Mouse (Mus musculus): ENCODE data around the gene Gm4969. TPM values are rescaled to one million over a fixed set of nuclear protein-coding genes. Genes with fewer than 3 reads are reported as not detected.
A peak's percentile ranks its signal among the peaks of the same experiment; 100 is the strongest.

The Gm4969 gene
- total RNA-seq (2014; rRNA removed): 9.4 and 9.6 TPM in 2 replicates
- polyA plus RNA-seq (2015; fragmentation: Nextera tagmentation; extraction: Ambion mirVana): 12.7 and 12.9 TPM in 2 replicates

DNA sequence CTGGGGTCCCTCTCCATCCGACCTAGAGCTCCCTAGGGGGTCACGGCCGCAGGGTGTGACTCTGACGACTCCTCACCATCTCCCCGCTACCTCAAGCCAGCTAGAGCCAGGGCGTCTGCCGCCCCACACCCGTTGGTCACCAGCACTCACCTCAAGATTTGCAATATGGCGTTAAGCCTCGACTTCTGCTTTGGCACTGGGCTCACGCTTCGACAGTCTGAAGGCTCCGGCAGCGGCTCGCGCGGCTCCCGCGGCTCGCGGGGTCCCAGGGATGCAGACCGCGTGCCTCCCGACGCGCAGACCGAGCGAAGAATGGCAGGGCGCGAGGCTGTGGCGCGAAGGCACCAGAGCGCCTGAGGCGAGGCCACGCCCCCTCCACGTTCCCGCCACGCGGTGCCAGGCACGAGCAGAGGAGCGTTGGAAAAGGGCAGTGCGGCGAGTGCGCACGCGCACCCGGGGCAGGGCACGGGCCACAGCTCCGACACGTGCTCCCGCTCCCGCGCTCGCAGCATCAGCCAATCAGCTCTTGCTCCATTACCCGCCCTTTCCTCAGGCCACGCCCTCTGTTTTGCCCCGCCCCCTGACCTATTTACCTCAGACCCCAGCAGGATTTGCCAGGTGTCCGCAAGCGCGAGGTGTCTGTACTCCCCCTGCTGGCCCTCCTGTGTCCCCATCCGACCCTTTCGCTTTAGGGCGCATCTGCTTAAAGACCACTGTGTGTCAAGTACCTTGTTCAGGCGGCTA, at the start of gene Gm4969:
Gm4969 (minus strand) TSS at position 341 of the 744 bp plus-strand sequence.
- Histone ChIP-seq H3K27ac (ENCODE audit: low read depth, low read length) (peak within 1 kb of the TSS; percentile 44), H3K9ac (replicated peaks; ENCODE audit: low read length, poor library complexity, severe bottlenecking) (peak within 1 kb of the TSS; percentile 39)

DNA sequence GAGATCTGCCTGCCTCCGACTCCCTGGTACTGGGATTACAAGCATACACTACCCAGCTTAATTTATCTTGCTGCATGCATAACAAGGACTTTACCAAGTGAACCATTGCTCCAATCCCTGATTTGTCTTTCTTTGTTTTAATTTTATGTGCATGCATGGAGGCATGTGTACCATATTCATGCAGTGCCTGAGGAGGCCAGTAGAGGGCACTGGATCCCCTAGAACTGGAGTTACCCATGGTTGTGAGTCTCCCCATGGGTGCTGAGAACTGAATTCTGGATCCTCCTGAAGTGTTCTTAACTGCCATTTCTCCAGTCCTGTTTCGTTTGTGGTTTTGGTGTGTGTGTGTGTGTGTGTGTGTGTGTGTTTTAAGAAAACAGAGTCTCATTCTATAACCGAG, 48.8 kb upstream of the Gm4969 start:
- DNase-seq (ENCODE audit: low spot score): no peak
- H3K36me3 ChIP-seq (ENCODE audit: insufficient read depth, low read length): no peaks in the 10 kb centered on the region
- no peak overlapping the region for H3K9ac ChIP-seq (replicated peaks; ENCODE audit: low read length, poor library complexity, severe bottlenecking)
- H3K4me3 ChIP-seq (ENCODE audit: low read depth, low read length): no peak overlapping the region
- peak; percentile 43; the same call in 1 of the 2 replicates for TF ChIP-seq CTCF (IDR thresholded peaks at IDR 0.05)
- no peak overlapping the region for H3K27ac ChIP-seq (ENCODE audit: low read depth, low read length)
- 90% methylated on average over 3 of the region's 3 CpGs for WGBS
- no peak overlapping the region for H3K4me2 ChIP-seq (ENCODE audit: low read depth, low read length, poor library complexity, severe bottlenecking)
- ATAC-seq (ENCODE audit: low FRiP score): no peak
- peaks cover 3% of the 10 kb centered on the region; the same call in 1 of the 2 replicates for H3K4me1 ChIP-seq (ENCODE audit: insufficient read depth, low read length)
- no peaks in the 10 kb centered on the region for H3K9me3 ChIP-seq (ENCODE audit: low read length)
- H3K27me3 ChIP-seq (ENCODE audit: insufficient read depth, low read length): peaks cover 9% of the 10 kb centered on the region; the same call in 1 of the 2 replicates

More for the DNA sequence above, at the start of gene Gm4969:
- TF ChIP-seq CTCF (IDR thresholded peaks at IDR 0.05): peak; percentile 61
- no peaks in the 10 kb centered on the region for H3K27me3 ChIP-seq (ENCODE audit: insufficient read depth, low read length)
- H3K36me3 ChIP-seq (ENCODE audit: insufficient read depth, low read length): no peaks in the 10 kb centered on the region
- DNase-seq (ENCODE audit: low spot score) (peak; percentile 91), ATAC-seq (ENCODE audit: low FRiP score) (peak; percentile 82)
- peak within 1 kb of the TSS; percentile 57 for H3K4me2 ChIP-seq (ENCODE audit: low read depth, low read length, poor library complexity, severe bottlenecking)
- no peaks in the 10 kb centered on the region for H3K4me1 ChIP-seq (ENCODE audit: insufficient read depth, low read length)
- no peaks in the 10 kb centered on the region for H3K9me3 ChIP-seq (ENCODE audit: low read length)
- H3K4me3 ChIP-seq (ENCODE audit: low read depth, low read length): peak within 1 kb of the TSS; percentile 35
- WGBS: 15% methylated on average over 59 of the region's 64 CpGs

DNA sequence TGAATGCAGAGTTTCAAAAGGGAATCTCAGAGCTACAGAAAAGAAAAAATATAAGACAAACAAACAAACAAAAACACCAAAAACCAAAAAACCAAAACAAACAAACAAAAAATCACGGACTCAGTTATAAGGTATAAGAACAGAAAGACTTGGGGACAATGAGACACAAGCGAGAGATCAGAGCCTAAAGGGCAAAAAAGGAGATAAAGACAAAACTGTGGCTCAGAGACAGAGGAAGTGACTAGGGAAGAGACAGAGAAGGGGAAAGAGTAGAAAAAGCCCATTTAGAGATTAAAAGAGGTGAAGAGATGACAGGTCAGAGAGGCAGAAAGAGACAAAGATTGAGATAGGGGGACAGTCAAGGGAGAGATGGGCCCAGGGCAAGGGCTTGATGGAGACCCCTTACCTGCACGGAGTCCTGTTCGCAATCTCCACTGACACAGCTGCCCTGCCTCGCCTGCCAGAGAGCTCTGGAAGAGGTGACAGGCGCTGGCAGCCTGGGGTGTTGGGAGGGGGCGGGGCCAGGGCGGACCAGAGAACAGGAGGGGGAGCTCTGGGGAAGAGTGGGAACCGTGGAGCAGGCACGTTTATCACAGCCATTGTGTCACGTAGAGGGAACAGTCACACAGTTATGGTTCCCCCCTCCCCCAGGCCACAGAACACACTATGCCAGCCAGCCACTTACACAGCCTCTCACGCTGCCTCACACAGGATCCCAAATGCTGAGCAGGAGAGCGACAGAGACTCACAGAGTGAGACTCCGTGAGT, 47.7 kb upstream of the Gm4969 start, which contains the start of gene Gipr:
Gipr (minus strand) TSS at position 472 of the 768 bp plus-strand sequence.
- H3K9ac ChIP-seq (replicated peaks; ENCODE audit: low read length, poor library complexity, severe bottlenecking): no peak within 1 kb of the TSS
- 16% methylated on average over 14 of the region's 14 CpGs for WGBS
- peaks cover 3% of the 10 kb centered on the region; the same call in 1 of the 2 replicates for H3K4me1 ChIP-seq (ENCODE audit: insufficient read depth, low read length)
- H3K9me3 ChIP-seq (ENCODE audit: low read length): no peaks in the 10 kb centered on the region
- H3K27me3 ChIP-seq (ENCODE audit: insufficient read depth, low read length): peaks cover 9% of the 10 kb centered on the region; the same call in 1 of the 2 replicates
- peak within 1 kb of the TSS; percentile 20 for H3K4me2 ChIP-seq (ENCODE audit: low read depth, low read length, poor library complexity, severe bottlenecking)
- H3K4me3 ChIP-seq (ENCODE audit: low read depth, low read length): no peak within 1 kb of the TSS
- no peak for DNase-seq (ENCODE audit: low spot score)
- no peaks in the 10 kb centered on the region for H3K36me3 ChIP-seq (ENCODE audit: insufficient read depth, low read length)
- ATAC-seq (ENCODE audit: low FRiP score): no peak
- no peak for TF ChIP-seq CTCF (IDR thresholded peaks at IDR 0.05)
- H3K27ac ChIP-seq (ENCODE audit: low read depth, low read length): no peak within 1 kb of the TSS

DNA sequence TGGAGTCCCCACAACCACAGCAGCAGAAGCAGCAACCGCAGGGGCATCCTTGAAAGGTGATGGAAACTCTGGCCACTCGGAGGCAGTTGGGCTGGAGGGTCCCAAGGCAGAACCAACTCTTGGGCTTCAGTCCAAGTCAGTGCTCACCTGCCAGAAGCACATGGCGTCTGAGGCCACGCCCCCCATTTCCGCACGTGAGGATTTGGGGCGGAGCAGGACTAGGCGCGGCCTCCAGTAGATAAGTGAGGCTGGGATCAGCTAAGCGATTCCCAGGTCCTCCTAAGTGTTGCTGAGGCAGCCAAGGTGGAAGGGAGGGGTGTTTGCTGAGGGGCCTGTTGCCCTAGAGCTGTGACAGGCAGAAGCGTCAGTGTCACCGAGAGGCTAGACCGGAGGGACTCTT, 46.8 kb upstream of the Gm4969 start:
- DNase-seq (ENCODE audit: low spot score) (no peak), ATAC-seq (ENCODE audit: low FRiP score) (no peak)
- Histone ChIP-seq H3K36me3 (ENCODE audit: insufficient read depth, low read length) (no peaks in the 10 kb centered on the region), H3K4me1 (ENCODE audit: insufficient read depth, low read length) (peaks cover 3% of the 10 kb centered on the region; the same call in 1 of the 2 replicates), H3K4me3 (ENCODE audit: low read depth, low read length) (no peak overlapping the region), H3K27me3 (ENCODE audit: insufficient read depth, low read length) (peaks cover 9% of the 10 kb centered on the region; the same call in 1 of the 2 replicates), H3K27ac (ENCODE audit: low read depth, low read length) (no peak overlapping the region), H3K9me3 (ENCODE audit: low read length) (no peaks in the 10 kb centered on the region), H3K9ac (replicated peaks; ENCODE audit: low read length, poor library complexity, severe bottlenecking) (no peak overlapping the region), H3K4me2 (ENCODE audit: low read depth, low read length, poor library complexity, severe bottlenecking) (peak overlapping the region; percentile 20)
- 6% methylated on average over 13 of the region's 13 CpGs for WGBS
- no peak for TF ChIP-seq CTCF (IDR thresholded peaks at IDR 0.05)

DNA sequence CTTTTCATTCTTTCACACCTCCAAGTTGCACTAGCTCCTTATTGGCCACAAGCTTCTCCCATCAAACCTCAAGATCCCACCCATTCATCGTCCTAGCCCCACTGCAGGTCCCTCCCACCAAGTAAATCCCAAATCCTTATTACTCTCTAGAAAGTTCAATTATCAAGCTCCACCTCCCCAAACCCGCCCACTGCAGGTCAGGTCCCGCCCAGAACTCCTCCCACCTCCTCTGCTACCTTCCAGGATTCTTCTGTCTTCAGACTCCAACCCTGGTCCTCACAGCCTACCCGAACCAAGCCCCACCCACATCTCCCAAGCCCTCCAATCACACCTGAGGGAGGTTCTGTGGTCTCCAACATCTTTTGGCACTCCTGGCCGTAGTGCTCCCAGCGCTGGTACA, 46.0 kb upstream of the Gm4969 start:
- WGBS: 2% methylated on average over 6 of the region's 6 CpGs
- ATAC-seq (ENCODE audit: low FRiP score): no peak
- peak overlapping the region; percentile 24; the same call in 1 of the 2 replicates for H3K4me2 ChIP-seq (ENCODE audit: low read depth, low read length, poor library complexity, severe bottlenecking)

More for the DNA sequence above, 46.0 kb upstream of the Gm4969 start:
- no peak overlapping the region for H3K4me3 ChIP-seq (ENCODE audit: low read depth, low read length)
- TF ChIP-seq CTCF (IDR thresholded peaks at IDR 0.05): no peak
- H3K27me3 ChIP-seq (ENCODE audit: insufficient read depth, low read length): peaks cover 9% of the 10 kb centered on the region; the same call in 1 of the 2 replicates
- no peaks in the 10 kb centered on the region for H3K9me3 ChIP-seq (ENCODE audit: low read length)
- H3K9ac ChIP-seq (replicated peaks; ENCODE audit: low read length, poor library complexity, severe bottlenecking): no peak overlapping the region
- no peak for DNase-seq (ENCODE audit: low spot score)
- no peak overlapping the region for H3K27ac ChIP-seq (ENCODE audit: low read depth, low read length)
- H3K36me3 ChIP-seq (ENCODE audit: insufficient read depth, low read length): no peaks in the 10 kb centered on the region
- H3K4me1 ChIP-seq (ENCODE audit: insufficient read depth, low read length): peaks cover 8% of the 10 kb centered on the region; the same call in 1 of the 2 replicates

Data from midbrain, postnatal 0 days (tissue).